Mouse (Mus musculus): ENCODE results near the gene Lrr1.
A peak's percentile ranks its signal among the peaks of the same experiment; 100 is the strongest.

The Lrr1 gene

GRCm38 (mm10) chr12:69198164-69198535 lies 29.5 kb downstream of the Lrr1 start, which contains the start of gene Dnaaf2:
Gene Dnaaf2 (minus strand): TSS chr12:69198429.
- DNase-seq (ENCODE audit: low spot score in 2 of 2) = peak in 1 of 2 experiments; percentile 35

GRCm38 (mm10) chr12:69198985-69199384 lies 30.4 kb downstream of the Lrr1 start:
- DNase-seq (ENCODE audit: low spot score in 2 of 2) = no peak

- DNase-seq (ENCODE audit: low spot score in 2 of 2) = no peak
These were observed 35.6 kb downstream of the Lrr1 start, which contains the start of gene Gm49384 for GRCm38 (mm10) chr12:69204052-69204833. Gene Gm49384 (minus strand): TSS chr12:69204267.

GRCm38 (mm10) chr12:69207396-69207795 lies 38.8 kb downstream of the Lrr1 start:
- no peak for DNase-seq (ENCODE audit: low spot score in 2 of 2)

- no peak for DNase-seq (ENCODE audit: low spot score in 2 of 2)
These were observed 39.3 kb downstream of the Lrr1 start for GRCm38 (mm10) chr12:69207926-69208325.

- DNase-seq (ENCODE audit: low spot score in 2 of 2) = no peak
These were observed 39.9 kb downstream of the Lrr1 start for GRCm38 (mm10) chr12:69208520-69208919.

GRCm38 (mm10) chr12:69210056-69210979 lies 41.7 kb downstream of the Lrr1 start:
- DNase-seq (ENCODE audit: low spot score in 2 of 2) = no peak

- DNase-seq (ENCODE audit: low spot score in 2 of 2) = no peak
These were observed 42.4 kb downstream of the Lrr1 start for GRCm38 (mm10) chr12:69211057-69211456.

- DNase-seq (ENCODE audit: low spot score in 2 of 2) = no peak
These were observed 44.7 kb downstream of the Lrr1 start for GRCm38 (mm10) chr12:69213186-69213777.

- DNase-seq (ENCODE audit: low spot score in 2 of 2) = no peak
These were observed 45.8 kb downstream of the Lrr1 start for GRCm38 (mm10) chr12:69214393-69214792.

- DNase-seq (ENCODE audit: low spot score in 2 of 2) = no peak
These were observed 46.6 kb downstream of the Lrr1 start for GRCm38 (mm10) chr12:69215000-69215785.

GRCm38 (mm10) chr12:69216587-69216986 lies 48.0 kb downstream of the Lrr1 start:
- no peak for DNase-seq (ENCODE audit: low spot score in 2 of 2)

- DNase-seq (ENCODE audit: low spot score in 2 of 2) = no peak
These were observed 52.1 kb downstream of the Lrr1 start for GRCm38 (mm10) chr12:69220613-69221277.

- peak; percentile 58 to 72 for DNase-seq (ENCODE audit: low spot score in 2 of 2)
These were observed 59.3 kb downstream of the Lrr1 start, which contains the start of gene Pole2 for GRCm38 (mm10) chr12:69227776-69228466. Gene Pole2 (minus strand): TSS chr12:69228195.

Data from frontal cortex, postnatal 25 days (tissue).